Mouse (Mus musculus): ENCODE measurements around the gene Pard3b.
A peak's percentile ranks its signal among the peaks of the same experiment; 100 is the strongest.

Pard3b gene

DNA sequence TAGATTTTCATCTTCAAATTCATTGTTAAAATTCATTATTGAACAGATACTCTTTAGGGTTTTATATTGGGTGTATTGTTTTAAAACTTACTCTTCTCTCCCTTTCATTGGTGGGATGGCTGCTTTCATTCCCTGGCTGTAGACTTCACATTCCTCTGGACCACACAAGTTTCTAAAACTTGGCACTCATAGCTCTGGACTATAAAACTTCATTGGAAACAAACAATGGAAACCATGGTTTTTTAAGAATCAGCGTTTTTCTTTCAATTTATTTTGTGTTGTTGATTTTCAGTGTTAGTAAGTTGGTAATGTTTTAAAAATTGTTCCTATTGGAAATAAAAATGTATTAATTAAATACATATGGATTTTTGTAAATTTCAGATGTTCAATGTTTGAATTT lies 118.1 kb downstream of the Pard3b start:
- no peak for DNase-seq

DNA sequence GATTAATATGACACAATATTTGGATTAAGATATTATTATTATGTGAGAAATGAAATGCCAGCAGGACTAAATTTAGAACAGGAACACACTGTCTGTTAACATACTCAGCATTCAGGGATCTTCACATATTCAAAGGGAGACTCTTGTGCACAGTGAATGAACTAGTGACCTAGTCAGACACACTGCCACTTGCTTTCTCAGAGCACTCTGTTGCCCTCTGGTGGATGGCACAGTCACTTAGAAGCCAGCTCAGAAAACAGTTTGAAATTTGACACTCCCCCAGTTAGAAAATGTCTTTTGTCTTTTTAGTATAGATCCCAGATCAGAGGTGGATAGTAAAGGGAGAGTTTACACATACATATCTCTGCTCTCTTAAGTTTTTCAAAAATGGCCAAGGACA lies 132.6 kb downstream of the Pard3b start:
- DNase-seq: peak; percentile 87

- no peak for DNase-seq
Observed at GRCm38 (mm10) chr1:61778731-61779130, 140.1 kb downstream of the Pard3b start.

- DNase-seq: no peak
Observed at GRCm38 (mm10) chr1:61779906-61780305, 141.3 kb downstream of the Pard3b start.

DNA sequence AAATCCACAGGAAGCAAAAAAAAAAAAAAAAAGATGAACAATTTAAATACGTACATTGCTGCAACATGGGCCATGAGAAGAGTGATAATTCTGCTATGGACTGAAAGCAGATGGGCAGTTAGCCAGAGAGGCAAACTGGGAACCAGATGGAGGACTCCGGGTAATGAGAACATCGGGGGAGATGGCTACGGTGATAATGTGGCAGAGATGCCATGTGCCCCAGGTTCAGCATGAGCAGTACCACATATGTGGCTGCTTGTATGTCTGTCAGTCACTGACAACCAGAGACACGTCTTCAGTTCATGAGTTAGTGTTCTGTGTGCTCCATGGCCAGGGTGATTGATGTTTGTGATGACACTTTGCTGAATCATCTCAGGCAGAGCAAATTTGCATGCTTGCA lies 157.7 kb downstream of the Pard3b start:
- DNase-seq: no peak

DNA sequence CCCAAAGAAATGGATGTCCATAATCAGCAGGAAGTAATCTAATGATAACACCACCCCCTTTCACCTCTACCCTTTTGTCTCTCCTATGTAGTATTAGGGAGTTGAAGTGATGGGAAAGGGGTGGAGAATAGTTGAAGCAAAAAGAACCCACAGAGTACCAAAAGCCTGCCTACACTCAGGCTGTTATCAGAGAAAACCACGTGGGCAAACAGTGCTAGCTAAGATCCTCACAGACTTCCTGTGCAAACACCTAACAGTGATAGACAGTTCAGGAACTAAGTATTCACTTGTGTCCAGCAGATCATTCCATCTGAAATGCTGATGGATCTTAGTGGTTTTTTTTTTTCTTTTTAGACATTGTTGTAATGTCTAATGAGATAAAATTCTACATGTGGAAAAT lies 181.6 kb downstream of the Pard3b start:
- no peak for DNase-seq

DNA sequence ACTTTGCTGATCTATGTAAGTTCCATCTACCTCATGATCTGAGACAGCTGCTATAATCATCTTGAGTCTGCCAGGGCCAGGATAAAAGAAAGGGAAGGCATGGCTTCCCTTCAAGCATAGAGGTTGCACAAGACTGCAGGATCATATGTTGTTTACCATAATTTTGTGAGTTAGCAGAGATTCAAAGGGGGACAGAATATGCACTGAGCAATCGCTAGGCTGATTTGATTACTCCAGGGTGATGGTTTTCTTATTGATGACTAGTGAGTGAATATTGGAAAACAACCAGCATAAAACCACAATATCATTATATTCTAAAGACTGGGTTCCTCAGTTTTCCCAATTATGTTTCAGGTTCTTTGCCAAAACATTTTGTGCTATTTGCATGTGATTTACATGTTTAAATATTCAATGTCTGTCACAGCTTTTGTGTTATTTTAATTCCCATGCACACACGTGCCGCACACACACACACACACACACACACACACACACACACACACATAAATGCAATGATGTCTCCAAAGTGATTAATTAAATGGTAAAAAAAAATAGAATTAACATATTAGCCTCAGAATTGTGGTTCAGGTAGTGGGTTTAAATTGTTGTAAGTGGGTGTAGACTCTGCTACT lies 187.1 kb downstream of the Pard3b start:
- DNase-seq: no peak

DNA sequence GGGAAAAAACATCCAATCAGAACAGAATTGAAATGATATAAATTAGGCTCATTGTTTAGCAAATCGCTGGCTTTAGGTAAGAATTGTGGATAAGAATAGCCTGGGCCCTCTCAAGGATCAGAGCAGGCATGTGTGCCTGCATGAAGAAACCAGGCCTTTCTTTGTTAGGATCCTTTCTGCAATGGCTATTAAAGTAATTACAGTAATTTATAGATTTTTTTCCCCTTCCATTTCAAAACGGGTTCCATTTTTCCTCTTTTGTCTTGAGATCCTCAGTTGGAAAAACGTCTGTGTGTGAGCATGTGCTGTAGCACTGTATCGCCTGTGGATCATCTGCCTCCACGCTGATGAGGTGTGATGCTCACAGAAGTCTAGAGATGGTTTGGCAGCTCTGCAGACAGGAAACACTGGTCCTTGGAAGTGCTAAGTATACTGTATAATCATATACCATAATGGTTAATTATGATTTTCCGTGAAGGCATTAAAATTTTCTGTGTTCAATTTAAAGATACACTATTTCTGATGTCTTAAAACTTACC lies 198.5 kb downstream of the Pard3b start:
- DNase-seq: no peak

DNA sequence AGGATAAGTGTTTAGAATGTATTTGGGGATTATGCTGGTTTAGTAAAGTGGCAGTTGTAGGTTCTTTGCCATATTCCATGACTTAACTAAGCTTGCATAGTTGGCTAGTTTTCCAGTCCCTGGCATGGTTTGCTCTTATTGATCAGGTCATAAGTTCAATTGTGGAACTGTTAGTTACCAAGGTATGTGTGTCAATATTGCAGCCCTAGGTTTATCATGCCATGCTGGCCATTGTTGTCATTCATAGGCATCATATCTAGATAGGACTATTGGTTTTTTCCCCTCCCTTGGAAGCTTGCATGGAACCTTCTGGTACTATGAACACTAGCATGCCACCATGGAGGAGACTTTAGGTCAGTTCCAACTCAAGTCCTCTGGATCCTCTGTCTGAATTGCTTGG lies 208.0 kb downstream of the Pard3b start:
- no peak for DNase-seq

- peak; percentile 88 for DNase-seq
Observed at GRCm38 (mm10) chr1:61849029-61849714, 210.5 kb downstream of the Pard3b start.

DNA sequence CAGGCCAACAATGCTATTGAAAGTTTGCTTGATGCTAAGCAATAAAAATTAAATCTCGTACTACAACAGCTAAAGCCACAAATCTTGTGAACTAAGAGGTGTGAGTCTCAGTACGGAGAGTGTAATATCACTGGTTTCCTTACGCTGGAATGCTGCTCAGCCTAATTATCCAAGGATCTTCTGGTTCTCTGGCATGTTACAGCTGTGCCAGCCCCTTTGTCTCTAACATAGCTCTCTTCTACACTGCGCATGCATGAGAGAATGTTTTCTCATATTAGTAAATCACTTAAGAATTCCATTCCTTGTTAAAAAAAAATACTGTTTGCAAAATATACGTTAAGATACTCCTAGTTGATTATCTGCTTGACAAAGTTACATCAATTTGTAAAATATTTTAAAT lies 211.8 kb downstream of the Pard3b start:
- DNase-seq: no peak

GRCm38 (mm10) chr1:61851176-61851575 lies 212.6 kb downstream of the Pard3b start:
- no peak for DNase-seq

GRCm38 (mm10) chr1:61867286-61868082 lies 228.9 kb downstream of the Pard3b start:
- DNase-seq: no peak

DNA sequence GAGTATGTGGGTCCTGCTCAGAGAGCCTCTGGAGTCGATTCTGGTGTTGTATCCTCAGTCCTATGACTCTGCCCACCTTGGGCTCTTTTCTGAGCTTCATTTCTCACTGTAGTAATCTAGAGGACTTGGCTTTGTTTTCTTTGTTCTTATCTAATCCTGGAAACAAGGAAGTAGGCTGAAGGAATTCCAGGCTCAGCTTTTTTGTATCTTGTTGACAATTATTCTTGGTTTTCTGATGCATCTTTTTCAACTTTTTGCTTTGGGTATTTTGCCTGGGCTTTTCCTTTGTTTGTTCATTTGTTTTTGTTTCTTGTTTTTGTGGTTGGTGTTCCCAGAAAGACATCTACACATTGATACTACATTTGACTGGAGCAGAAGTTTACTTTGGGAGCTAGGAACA lies 236.3 kb downstream of the Pard3b start:
- DNase-seq: no peak

DNA sequence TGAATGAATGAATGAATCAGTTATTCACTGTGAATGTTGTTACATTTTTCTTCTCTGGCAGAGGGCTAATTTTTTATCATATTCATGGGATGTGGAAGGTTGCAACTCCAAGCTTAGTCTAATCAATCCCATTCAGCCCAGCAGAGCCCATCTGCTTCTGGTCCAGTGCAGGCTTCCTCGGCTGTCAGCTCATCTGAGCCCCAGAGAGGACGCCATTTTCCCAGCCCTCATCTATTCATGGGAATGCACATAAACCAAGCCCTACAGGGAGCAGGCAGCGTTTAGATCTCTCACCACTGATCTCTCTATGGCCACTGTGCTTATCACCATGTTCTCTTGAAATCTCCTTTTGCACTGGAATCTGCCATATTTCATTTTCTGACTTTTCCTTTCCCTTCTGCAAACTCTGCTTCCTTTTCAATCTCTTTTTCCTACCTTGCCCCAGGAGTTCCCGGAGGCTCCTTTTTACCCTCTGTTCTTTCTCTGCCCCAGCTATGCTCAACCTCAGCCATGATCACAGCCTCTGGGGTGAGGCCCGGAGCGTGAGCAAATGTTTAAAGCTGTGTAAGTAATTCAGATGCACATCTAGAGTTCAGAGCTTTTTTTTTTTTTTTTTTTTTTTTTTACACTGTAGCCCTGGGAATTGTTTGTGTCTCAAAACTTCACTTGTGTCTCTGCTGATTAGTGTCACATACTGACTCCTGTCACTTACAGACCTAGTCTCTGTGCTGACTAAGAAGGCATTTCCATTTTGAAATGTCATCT lies 241.3 kb downstream of the Pard3b start:
- DNase-seq: no peak

DNA sequence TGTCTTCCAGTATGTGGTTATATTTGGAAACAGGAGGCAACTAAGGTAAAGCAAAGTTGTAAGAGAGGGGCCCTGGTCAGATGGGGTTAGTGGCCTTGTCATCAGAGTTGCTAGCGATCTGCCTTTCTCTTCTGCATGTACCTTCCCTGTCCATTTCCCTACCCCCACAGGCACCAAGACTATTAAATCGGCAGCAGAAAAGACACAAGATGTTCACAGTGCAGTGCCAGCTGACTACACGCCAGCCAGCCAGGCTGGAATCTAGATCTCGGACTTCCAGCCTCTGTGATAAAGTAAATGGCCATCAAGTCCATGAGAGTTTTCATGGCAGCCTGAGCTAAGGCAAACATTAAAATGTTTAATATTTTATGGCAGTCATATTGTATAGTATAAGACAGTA lies 257.4 kb downstream of the Pard3b start:
- peak; percentile 86 for DNase-seq

- no peak for DNase-seq
Observed at GRCm38 (mm10) chr1:61903271-61904007, 264.8 kb downstream of the Pard3b start.

- peak; percentile 92 for DNase-seq
Observed at GRCm38 (mm10) chr1:61904036-61904435, 265.4 kb downstream of the Pard3b start.

DNA sequence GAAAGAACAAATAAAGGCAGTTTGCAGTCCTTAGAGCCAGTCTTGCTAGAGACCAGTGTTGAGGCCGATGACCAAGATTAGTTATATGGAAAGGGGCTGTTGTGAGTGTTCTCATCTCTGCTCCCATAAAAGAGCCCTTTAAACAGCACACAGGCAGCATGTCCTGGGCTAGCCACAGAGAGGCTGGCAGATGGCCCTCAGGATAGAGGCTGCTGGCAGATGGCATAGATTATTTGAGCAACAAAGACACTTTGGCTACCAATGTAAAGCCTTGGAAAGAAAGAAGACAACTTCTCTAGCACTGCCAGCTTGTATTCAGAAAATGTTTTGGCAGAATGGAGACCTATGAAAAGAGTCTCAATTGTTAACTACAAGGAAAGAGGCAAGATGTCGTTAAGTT lies 274.3 kb downstream of the Pard3b start:
- no peak for DNase-seq

GRCm38 (mm10) chr1:61924958-61925357 lies 286.3 kb downstream of the Pard3b start:
- DNase-seq: no peak

GRCm38 (mm10) chr1:61925541-61925940 lies 286.9 kb downstream of the Pard3b start:
- no peak for DNase-seq

GRCm38 (mm10) chr1:61928131-61928761 lies 289.6 kb downstream of the Pard3b start:
- DNase-seq: no peak

Measured in heart, adult 11 months (tissue).